Mouse (Mus musculus) heart, embryonic 16.5 days (tissue): Measurements from ENCODE around the gene Adora3. TPM values are rescaled to one million over a fixed set of nuclear protein-coding genes. Genes with fewer than 3 reads are reported as not detected.

Source experiments
- ATAC-seq: fragments of 200-750 bp; cut with Nextera tagmentation; replicated peaks from 2 replicates; pipeline ENCODE4 v1.8.0; 2017; ENCODE audit warnings: moderate number of reproducible peaks; ENCODE audit not compliant: insufficient read depth, low FRiP score; ENCODE audit errors: extremely low read depth
- H3K27ac ChIP-seq: fragments of 300-500 bp; sonication (generic); 2 replicates; pipeline ENCODE4 v1.5.1; 2014; ENCODE audit warnings: mild to moderate bottlenecking, low read length, control low read depth, moderate library complexity
- H3K27me3 ChIP-seq: fragments of 300-500 bp; sonication (generic); 2 replicates; pipeline ENCODE4 v1.6.1; 2014; ENCODE audit warnings: low read length, mixed read lengths; ENCODE audit not compliant: control insufficient read depth, insufficient read depth
- H3K36me3 ChIP-seq: fragments of 300-500 bp; sonication (generic); 2 replicates; pipeline ENCODE4 v1.6.1; 2014; ENCODE audit not compliant: control insufficient read depth, insufficient read depth
- H3K4me1 ChIP-seq: fragments of 300-500 bp; sonication (generic); 2 replicates; pipeline ENCODE4 v1.6.1; 2014; ENCODE audit warnings: low read length, mixed read lengths; ENCODE audit not compliant: control insufficient read depth, insufficient read depth
- H3K4me2 ChIP-seq: fragments of 300-500 bp; sonication (generic); 2 replicates; pipeline ENCODE4 v1.6.1; 2014; ENCODE audit warnings: low read depth, mild to moderate bottlenecking, control low read depth, low read length
- H3K4me3 ChIP-seq: fragments of 300-500 bp; sonication (generic); 2 replicates; pipeline ENCODE4 v1.5.1; 2014; ENCODE audit warnings: mild to moderate bottlenecking, control low read depth, low read length
- H3K9ac ChIP-seq: fragments of 300-500 bp; sonication (generic); 2 replicates; pipeline ENCODE4 v1.6.1; 2014; ENCODE audit warnings: low read length, control low read depth
- H3K9me3 ChIP-seq: fragments of 300-500 bp; sonication (generic); replicated peaks from 2 replicates; pipeline ENCODE4 v1.6.1; 2016; ENCODE audit warnings: low read length; ENCODE audit not compliant: control insufficient read depth
- WGBS: fragments of 180-500 bp; shearing (Covaris S2); extraction: QIAGEN DNeasy Blood & Tissue Kit; methylation state at CpG from one replicate; pipeline ENCODE4 v1.1.7; 2014; 5-methylcytosine and 5-hydroxymethylcytosine counted together
- polyA plus RNA-seq: library from polyadenylated mRNA; unstranded; fragments of >200 nt; fragmentation: Nextera tagmentation; extraction: Ambion mirVana; gene quantifications from 2 replicates; pipeline ENCODE4 v1.2.1, GENCODE M21; 2015

The Adora3 gene
- 0.20 and 0.22 TPM in 2 replicates for polyA plus RNA-seq

DNA sequence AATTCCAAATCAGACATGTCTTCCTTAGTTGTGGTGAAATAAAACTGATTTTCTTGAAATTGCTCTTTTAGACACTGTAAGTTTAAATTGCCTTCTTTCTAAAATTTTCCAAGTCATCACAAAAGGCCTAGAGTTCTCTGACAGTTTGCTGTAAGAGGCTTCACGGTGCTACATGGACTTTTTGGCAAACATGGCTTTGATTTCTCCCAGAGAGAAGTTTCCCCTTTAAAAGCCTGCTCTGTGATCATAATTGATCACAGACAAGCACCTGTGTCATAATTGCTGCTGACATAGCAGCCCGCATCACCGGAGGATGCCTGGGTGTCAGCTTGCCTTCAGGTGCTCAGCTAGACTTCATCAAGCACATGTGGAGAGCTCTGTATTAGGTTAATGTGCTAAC is at the start of gene Adora3, which contains the start of gene Tmigd3:
Gene Adora3, plus strand, starts transcription at position 301 of the 400 bp plus-strand sequence.
Gene Tmigd3, plus strand, starts transcription at position 346 of the 400 bp plus-strand sequence.
- Histone ChIP-seq H3K36me3 (no peaks in the 10 kb centered on the region), H3K27ac (no peak within 1 kb of the TSS), H3K9ac (no peak within 1 kb of the TSS), H3K4me1 (peaks cover 19% of the 10 kb centered on the region), H3K9me3 (no peaks in the 10 kb centered on the region), H3K4me2 (no peak within 1 kb of the TSS), H3K4me3 (no peak within 1 kb of the TSS), H3K27me3 (no peaks in the 10 kb centered on the region; the same call in 1 of the 2 replicates)
- WGBS = 88% methylated on average over 3 of the region's 3 CpGs
- ATAC-seq = no peak

GRCm38 (mm10) chr3:105821504-105821903 is 49.2 kb upstream of the Adora3 start:
- no peak overlapping the region for H3K4me3 ChIP-seq
- H3K9ac ChIP-seq = no peak overlapping the region
- H3K36me3 ChIP-seq = no peaks in the 10 kb centered on the region
- no peak overlapping the region for H3K27ac ChIP-seq
- peaks cover 38% of the 10 kb centered on the region for H3K27me3 ChIP-seq
- no peak overlapping the region for H3K4me2 ChIP-seq
- peaks cover 24% of the 10 kb centered on the region for H3K4me1 ChIP-seq
- H3K9me3 ChIP-seq = no peaks in the 10 kb centered on the region
- no peak for ATAC-seq
- 88% methylated on average over 3 of the region's 3 CpGs for WGBS

DNA sequence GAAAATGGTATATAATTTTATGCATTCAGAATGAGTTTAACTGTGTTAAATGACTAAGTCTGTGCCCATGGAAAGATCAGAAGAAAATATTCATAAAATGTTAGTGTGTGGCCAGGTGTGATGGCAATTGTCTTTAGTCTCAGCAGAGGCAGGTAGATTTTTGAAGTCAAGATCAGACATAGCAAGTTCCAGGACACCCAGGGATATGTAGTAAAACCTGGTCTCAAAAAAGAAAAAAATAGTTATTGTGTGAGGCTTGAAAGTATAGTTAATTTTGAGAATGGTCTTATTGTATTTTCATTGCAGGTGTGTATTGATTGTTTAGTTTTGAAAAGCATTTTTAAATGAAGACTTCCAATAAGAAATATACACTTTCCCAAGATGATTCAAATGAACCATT is 47.0 kb upstream of the Adora3 start:
- Histone ChIP-seq H3K4me3 (no peak overlapping the region), H3K4me2 (no peak overlapping the region), H3K27ac (no peak overlapping the region), H3K4me1 (peaks cover 21% of the 10 kb centered on the region), H3K36me3 (no peaks in the 10 kb centered on the region), H3K9me3 (no peaks in the 10 kb centered on the region), H3K9ac (no peak overlapping the region), H3K27me3 (peaks cover 25% of the 10 kb centered on the region)
- ATAC-seq = no peak

DNA sequence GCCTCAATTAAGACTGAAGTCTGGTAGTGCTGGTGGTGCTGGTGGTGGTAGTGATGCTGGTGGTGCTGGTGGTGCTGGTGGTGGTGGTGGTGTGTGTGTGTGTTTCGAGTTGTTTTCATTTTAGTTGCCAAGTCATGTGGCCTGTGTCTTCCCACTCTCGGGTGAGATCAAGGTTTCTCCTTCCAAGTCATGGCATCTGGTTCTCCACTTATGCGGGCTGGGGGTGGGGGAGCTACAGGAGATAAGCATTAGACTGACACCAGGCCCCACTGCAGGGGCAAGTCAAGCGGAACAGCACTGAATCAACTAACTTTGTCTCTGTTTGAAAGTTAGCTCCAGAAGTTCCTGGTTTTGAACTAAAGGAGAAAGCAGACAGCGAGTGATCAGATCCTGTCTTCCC is 46.6 kb upstream of the Adora3 start:
- no peak overlapping the region for H3K4me3 ChIP-seq
- no peaks in the 10 kb centered on the region for H3K36me3 ChIP-seq
- peaks cover 22% of the 10 kb centered on the region for H3K27me3 ChIP-seq
- H3K27ac ChIP-seq = no peak overlapping the region
- no peak overlapping the region for H3K4me2 ChIP-seq
- ATAC-seq = no peak
- WGBS = 30% methylated on average over 5 of the region's 5 CpGs
- H3K9ac ChIP-seq = no peak overlapping the region
- H3K4me1 ChIP-seq = peaks cover 19% of the 10 kb centered on the region
- no peaks in the 10 kb centered on the region for H3K9me3 ChIP-seq

DNA sequence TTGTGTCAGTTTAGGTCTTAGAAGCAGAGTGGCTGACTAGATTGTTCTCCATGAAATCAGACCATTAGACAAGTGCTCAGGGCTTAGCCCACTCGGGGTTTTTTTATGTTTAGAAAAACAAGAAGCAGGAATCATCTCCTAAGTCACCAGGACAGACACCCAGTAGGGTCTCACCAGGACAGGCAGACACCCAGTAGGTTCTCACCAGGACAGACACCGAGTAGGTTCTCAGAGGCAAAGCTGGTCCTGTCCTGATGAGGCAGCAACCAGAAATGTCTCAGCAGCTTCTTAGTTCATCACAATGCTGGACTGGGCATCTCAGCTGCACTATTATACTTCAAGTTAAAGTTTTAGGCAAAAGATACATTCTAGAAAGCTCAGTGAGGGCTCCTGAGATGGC is 46.0 kb upstream of the Adora3 start:
- Histone ChIP-seq H3K9ac (no peak overlapping the region), H3K36me3 (no peaks in the 10 kb centered on the region), H3K4me1 (peaks cover 19% of the 10 kb centered on the region), H3K27me3 (peaks cover 18% of the 10 kb centered on the region), H3K4me2 (no peak overlapping the region), H3K9me3 (no peaks in the 10 kb centered on the region), H3K4me3 (no peak overlapping the region), H3K27ac (no peak overlapping the region)
- whole genome bisulfite sequencing = 55% methylated on average over 2 of the region's 2 CpGs
- no peak for ATAC-seq

GRCm38 (mm10) chr3:105825501-105826161 is 45.0 kb upstream of the Adora3 start:
- Histone ChIP-seq H3K4me3 (no peak overlapping the region), H3K9ac (no peak overlapping the region), H3K27me3 (peaks cover 9% of the 10 kb centered on the region; the same call in 1 of the 2 replicates), H3K36me3 (no peaks in the 10 kb centered on the region), H3K4me2 (peak overlapping the region; percentile 16), H3K9me3 (no peaks in the 10 kb centered on the region), H3K4me1 (peaks cover 19% of the 10 kb centered on the region), H3K27ac (peak overlapping the region; percentile 51)
- 31% methylated on average over 7 of the region's 7 CpGs for WGBS
- ATAC-seq = peak; percentile 78

GRCm38 (mm10) chr3:105831584-105831983 is 39.1 kb upstream of the Adora3 start:
- Histone ChIP-seq H3K27me3 (no peaks in the 10 kb centered on the region), H3K4me3 (no peak overlapping the region), H3K9me3 (no peaks in the 10 kb centered on the region), H3K4me1 (no peaks in the 10 kb centered on the region), H3K9ac (no peak overlapping the region), H3K4me2 (no peak overlapping the region), H3K27ac (no peak overlapping the region), H3K36me3 (no peaks in the 10 kb centered on the region)
- WGBS = 85% methylated on average over 3 of the region's 3 CpGs
- no peak for ATAC-seq

- no peak overlapping the region for H3K27ac ChIP-seq
- H3K36me3 ChIP-seq = no peaks in the 10 kb centered on the region
- 42% methylated on average over 3 of the region's 3 CpGs for WGBS
- H3K9me3 ChIP-seq = no peaks in the 10 kb centered on the region
- no peak overlapping the region for H3K9ac ChIP-seq
- no peaks in the 10 kb centered on the region for H3K4me1 ChIP-seq
- H3K4me2 ChIP-seq = no peak overlapping the region
- H3K4me3 ChIP-seq = no peak overlapping the region
- no peaks in the 10 kb centered on the region for H3K27me3 ChIP-seq
- ATAC-seq = no peak
Measured at GRCm38 (mm10) chr3:105835875-105836274, 34.8 kb upstream of the Adora3 start.

DNA sequence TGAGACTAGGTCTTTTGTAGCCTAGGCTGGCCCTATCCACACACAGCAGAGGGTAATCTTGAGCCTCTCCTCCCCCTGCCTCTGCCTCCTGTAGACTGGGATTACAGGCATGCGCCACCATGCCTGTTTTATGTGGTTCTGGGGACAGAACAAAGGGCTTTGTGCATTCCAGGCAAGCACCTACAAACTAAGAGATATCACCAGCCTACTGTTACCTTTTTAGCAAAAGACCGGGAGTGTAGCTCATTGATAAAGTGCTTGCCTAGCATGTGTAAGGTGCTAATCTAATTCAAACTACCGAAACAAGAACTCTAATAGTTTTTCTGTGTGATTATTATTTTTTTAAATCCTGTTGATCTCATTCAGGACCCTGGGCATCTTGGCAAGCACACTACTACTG is 33.8 kb upstream of the Adora3 start:
- ATAC-seq = no peak
- Histone ChIP-seq H3K27me3 (no peaks in the 10 kb centered on the region), H3K4me3 (no peak overlapping the region), H3K9me3 (no peaks in the 10 kb centered on the region), H3K27ac (no peak overlapping the region), H3K4me1 (no peaks in the 10 kb centered on the region), H3K4me2 (no peak overlapping the region), H3K9ac (no peak overlapping the region), H3K36me3 (no peaks in the 10 kb centered on the region)
- 75% methylated on average over 3 of the region's 3 CpGs for WGBS
